Mouse (Mus musculus) lung, embryonic 14.5 days (tissue): ENCODE measurements around the gene Ube2q2. TPM values are rescaled to one million over a fixed set of nuclear protein-coding genes. Genes with fewer than 3 reads are reported as not detected.

ENCODE experiments used
- ATAC-seq: fragments of 200-750 bp; cut with Nextera tagmentation; 2 replicates; pipeline ENCODE4 v1.8.0; 2017; ENCODE audit warnings: mild to moderate bottlenecking, moderate TSS enrichment, moderate library complexity; ENCODE audit not compliant: insufficient read depth
- DNase-seq: peaks from one replicate; pipeline ENCODE4 v3.0.0-alpha.2; 2015
- H3K27ac ChIP-seq: fragments of 300-500 bp; sonication (generic); 2 replicates; pipeline ENCODE4 v1.5.1; 2014; ENCODE audit warnings: low read depth, mild to moderate bottlenecking, moderate library complexity
- H3K27me3 ChIP-seq: fragments of 300-500 bp; sonication (generic); 2 replicates; pipeline ENCODE4 v1.6.1; 2014; ENCODE audit warnings: low read length, control low read depth; ENCODE audit not compliant: insufficient read depth
- H3K36me3 ChIP-seq: fragments of 300-500 bp; sonication (generic); 2 replicates; pipeline ENCODE4 v1.6.1; 2014; ENCODE audit warnings: control low read depth; ENCODE audit not compliant: insufficient read depth
- H3K4me1 ChIP-seq: fragments of 300-500 bp; sonication (generic); 2 replicates; pipeline ENCODE4 v1.6.1; 2014; ENCODE audit warnings: antibody characterized with exemption, control low read depth; ENCODE audit not compliant: insufficient read depth
- H3K4me2 ChIP-seq: fragments of 300-500 bp; sonication (generic); 2 replicates; pipeline ENCODE4 v1.6.1; 2014; ENCODE audit warnings: mild to moderate bottlenecking
- H3K4me3 ChIP-seq: fragments of 300-500 bp; sonication (generic); 2 replicates; pipeline ENCODE4 v1.5.1; 2014; ENCODE audit warnings: low read depth, low read length
- H3K9ac ChIP-seq: fragments of 300-500 bp; sonication (generic); 2 replicates; pipeline ENCODE4 v1.6.1; 2014
- H3K9me3 ChIP-seq: fragments of 300-500 bp; sonication (generic); 2 replicates; pipeline ENCODE4 v1.6.1; 2016; ENCODE audit warnings: low read depth, low read length, control low read depth
- CTCF ChIP-seq: IDR thresholded peaks from 2 replicates; pipeline ENCODE4 v1.5.1; 2016; ENCODE audit warnings: antibody characterized with exemption, low read depth
- WGBS: fragments of 180-500 bp; shearing (Covaris S2); extraction: QIAGEN DNeasy Blood & Tissue Kit; methylation state at CpG from one replicate; pipeline ENCODE4 v1.1.7; 2014; 5-methylcytosine and 5-hydroxymethylcytosine counted together
- polyA plus RNA-seq: library from polyadenylated mRNA; unstranded; fragments of >200 nt; fragmentation: Nextera tagmentation; extraction: Ambion mirVana; gene quantifications from 2 replicates; pipeline ENCODE4 v1.2.1, GENCODE M21; 2014

The Ube2q2 gene
- polyA plus RNA-seq, 1 experiment from 2014 or later, result 42.7 TPM

DNA sequence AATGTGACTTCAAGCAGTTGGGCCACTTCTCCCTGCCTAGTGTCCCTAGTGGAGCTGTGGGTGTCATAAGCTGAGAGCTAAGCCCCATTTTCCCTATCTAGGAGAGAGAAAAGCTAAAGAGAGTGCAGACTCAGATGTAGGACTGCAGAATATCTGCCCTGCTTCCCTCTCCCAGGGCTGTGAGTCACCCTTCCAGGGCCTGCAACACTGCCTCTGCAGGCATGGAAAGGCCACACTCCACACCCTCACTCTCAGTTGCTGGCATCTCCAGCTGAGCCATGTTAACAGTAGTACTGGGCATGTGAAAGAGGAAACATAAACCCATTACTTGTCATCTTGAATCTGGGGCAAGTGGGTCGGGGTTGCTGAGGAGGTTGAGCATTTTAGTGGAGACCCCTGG is 33.9 kb upstream of the Ube2q2 start:
- Histone ChIP-seq H3K4me3 (no peak overlapping the region), H3K9me3 (no peaks in the 10 kb centered on the region), H3K4me1 (no peaks in the 10 kb centered on the region), H3K36me3 (no peaks in the 10 kb centered on the region), H3K4me2 (no peak overlapping the region), H3K27me3 (no peaks in the 10 kb centered on the region), H3K27ac (no peak overlapping the region), H3K9ac (no peak overlapping the region)
- no peak for TF ChIP-seq CTCF
- WGBS, result 69% methylated on average over 1 of the region's 1 CpGs
- ATAC-seq (no peak), DNase-seq (no peak)

DNA sequence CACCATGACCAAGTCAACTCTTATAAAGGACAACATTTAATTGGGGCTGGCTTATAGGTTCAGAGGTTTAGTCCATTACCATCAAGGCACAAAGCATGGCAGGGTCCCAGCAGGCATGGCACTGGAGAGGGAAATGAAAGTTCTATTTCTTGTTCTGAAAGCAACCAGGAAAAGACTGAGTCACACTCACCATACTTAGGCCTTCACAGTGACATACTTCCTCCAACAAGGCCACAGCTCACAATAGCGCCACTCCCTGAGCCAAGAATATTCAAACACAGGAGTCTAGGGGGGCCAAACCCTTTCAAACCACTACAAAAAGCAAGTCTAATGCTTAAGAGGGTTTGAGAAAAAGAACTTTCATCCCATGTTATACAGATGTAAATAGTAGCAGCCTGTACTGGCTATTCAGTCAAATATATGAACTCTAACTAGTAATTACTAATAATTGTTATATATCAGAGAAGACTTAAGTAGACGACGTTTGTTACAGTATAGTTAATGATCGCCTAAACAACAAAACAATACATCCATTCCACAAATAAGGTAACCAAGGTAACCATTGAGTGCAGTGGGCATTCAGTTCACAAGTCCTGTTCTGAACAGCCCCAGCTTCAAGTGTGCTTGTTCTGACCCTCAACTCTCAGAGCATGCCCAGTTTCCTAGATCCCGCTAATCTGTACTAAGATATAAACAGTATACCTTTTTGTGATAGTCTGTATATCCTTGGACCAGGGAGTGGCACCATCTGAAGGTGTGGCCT is 31.2 kb upstream of the Ube2q2 start:
- 80% methylated on average over 5 of the region's 5 CpGs for WGBS
- no peaks in the 10 kb centered on the region for H3K9me3 ChIP-seq
- TF ChIP-seq CTCF, result no peak
- H3K4me1 ChIP-seq, result no peaks in the 10 kb centered on the region
- no peak overlapping the region for H3K9ac ChIP-seq
- no peak overlapping the region for H3K27ac ChIP-seq
- no peaks in the 10 kb centered on the region for H3K27me3 ChIP-seq
- no peak overlapping the region for H3K4me2 ChIP-seq
- DNase-seq, result no peak
- ATAC-seq, result no peak
- H3K36me3 ChIP-seq, result no peaks in the 10 kb centered on the region
- no peak overlapping the region for H3K4me3 ChIP-seq

DNA sequence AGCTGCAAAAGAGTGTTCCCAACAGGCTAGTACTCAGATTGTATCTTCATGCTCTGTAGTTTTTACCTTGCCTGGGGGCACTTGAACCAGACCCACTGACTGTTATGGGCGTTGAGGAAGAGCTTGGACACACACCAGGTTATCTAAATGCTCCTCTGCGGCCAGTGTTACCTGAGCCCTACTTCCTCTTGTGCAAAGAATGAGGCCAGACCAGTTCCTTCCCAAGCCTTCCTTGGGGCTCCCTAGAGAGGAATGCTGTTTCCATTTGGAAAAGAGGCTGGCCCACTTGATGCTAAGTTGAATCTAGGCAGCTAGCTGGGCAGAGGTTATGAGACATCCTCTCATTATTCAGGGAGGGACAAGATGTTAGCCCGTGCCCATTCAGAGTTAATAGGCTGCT is 26.1 kb upstream of the Ube2q2 start:
- no peak for TF ChIP-seq CTCF
- Histone ChIP-seq H3K36me3 (no peaks in the 10 kb centered on the region), H3K27ac (0 out of 2 replicates have a peak overlapping the region, but pooled peaks have one; percentile 20), H3K4me1 (no peaks in the 10 kb centered on the region), H3K9me3 (no peaks in the 10 kb centered on the region), H3K9ac (no peak overlapping the region), H3K4me2 (no peak overlapping the region), H3K4me3 (no peak overlapping the region), H3K27me3 (no peaks in the 10 kb centered on the region)
- WGBS, result 42% methylated on average over 3 of the region's 3 CpGs
- peak; percentile 70; the same call in 1 of the 2 replicates for ATAC-seq
- peak; percentile 54 for DNase-seq

DNA sequence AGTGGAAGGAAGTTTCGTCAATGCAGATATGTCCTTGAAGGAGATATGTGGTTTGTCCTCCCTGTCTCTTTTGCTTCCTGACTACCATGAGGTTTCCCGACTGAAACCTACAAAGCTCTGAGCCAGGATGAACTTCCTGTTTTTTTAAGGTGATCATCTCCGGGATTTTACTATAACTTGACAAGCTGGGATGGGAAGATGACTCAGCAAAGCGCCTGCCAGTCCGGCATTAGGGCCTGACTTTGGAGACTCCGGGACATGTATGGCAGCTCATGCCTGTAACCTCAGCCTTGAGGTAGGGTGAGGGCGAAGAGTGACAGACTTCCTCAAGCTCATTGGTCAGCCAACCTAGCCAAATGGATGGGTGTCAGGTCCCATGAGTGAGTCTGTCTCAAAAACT is 22.9 kb upstream of the Ube2q2 start:
- no peaks in the 10 kb centered on the region for H3K36me3 ChIP-seq
- DNase-seq (no peak), ATAC-seq (no peak)
- no peaks in the 10 kb centered on the region for H3K9me3 ChIP-seq
- H3K4me1 ChIP-seq, result no peaks in the 10 kb centered on the region
- H3K9ac ChIP-seq, result no peak overlapping the region
- no peaks in the 10 kb centered on the region for H3K27me3 ChIP-seq
- no peak overlapping the region for H3K27ac ChIP-seq
- no peak for TF ChIP-seq CTCF
- H3K4me3 ChIP-seq, result no peak overlapping the region
- no peak overlapping the region for H3K4me2 ChIP-seq
- WGBS, result 77% methylated on average over 7 of the region's 7 CpGs

DNA sequence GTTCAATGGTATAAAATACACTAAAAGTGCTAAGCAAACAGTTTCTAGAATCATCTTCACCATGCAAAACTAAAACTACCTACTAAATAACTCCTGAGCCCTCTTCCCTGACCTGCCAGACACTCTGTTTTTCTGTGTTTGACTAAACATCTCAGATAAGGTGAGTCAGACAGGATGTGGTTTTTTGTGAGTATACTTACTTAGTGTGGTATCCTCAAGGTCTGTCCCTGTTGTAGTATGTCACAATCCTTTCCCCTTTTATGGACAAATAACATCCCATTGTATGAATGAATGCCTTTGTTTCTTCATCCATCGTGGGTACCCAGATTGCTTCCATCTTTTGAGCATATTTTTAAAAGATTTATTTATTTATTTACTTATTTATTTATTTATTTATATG is 22.4 kb upstream of the Ube2q2 start:
- TF ChIP-seq CTCF, result no peak
- 81% methylated on average over 1 of the region's 1 CpGs for WGBS
- Histone ChIP-seq H3K9me3 (no peaks in the 10 kb centered on the region), H3K36me3 (no peaks in the 10 kb centered on the region), H3K9ac (no peak overlapping the region), H3K4me1 (no peaks in the 10 kb centered on the region), H3K27me3 (no peaks in the 10 kb centered on the region), H3K4me3 (no peak overlapping the region), H3K4me2 (no peak overlapping the region), H3K27ac (no peak overlapping the region)
- DNase-seq (no peak), ATAC-seq (no peak)

DNA sequence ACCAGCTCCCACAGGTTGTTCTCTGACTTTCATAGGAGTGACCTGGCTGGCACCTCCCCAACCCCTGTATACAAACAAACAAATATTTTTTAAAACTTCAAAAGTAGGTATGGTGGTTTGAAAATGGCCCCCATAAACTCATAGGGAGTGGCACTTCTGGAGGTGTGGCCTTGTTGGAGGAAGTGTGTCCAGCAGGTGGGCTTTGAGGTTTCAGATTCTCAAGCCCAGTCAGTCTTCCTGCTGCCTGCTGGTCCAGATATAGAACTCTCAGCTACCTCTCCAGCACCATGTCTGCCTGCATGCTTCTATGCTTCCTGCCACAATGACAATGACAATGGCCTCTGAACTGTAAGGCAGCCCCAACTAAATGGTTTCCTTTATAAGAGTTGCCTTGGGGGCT is 16.8 kb upstream of the Ube2q2 start:
- DNase-seq (no peak), ATAC-seq (no peak)
- Histone ChIP-seq H3K9ac (no peak overlapping the region), H3K36me3 (no peaks in the 10 kb centered on the region), H3K27ac (no peak overlapping the region), H3K4me1 (no peaks in the 10 kb centered on the region), H3K9me3 (no peaks in the 10 kb centered on the region), H3K4me3 (no peak overlapping the region), H3K27me3 (no peaks in the 10 kb centered on the region), H3K4me2 (no peak overlapping the region)
- TF ChIP-seq CTCF, result no peak

DNA sequence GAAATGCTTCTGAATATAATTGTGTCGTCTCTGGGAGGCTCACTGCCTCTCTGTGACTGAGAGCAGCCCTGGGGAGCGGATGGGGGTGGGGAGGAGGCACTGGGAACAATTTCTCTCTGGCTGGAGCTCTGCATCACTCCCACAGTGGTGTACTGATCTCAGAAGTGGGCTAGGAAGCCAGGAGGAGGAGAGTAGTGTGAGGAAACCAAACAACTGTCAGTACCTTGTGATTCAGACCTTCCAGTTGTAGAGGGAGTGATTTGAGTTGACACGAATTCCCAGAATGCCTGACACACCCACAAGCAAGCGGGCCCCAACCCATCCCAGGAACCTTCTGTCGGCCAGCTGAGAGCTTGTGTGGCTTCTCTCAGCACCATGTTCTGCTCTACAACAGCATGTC is 12.1 kb upstream of the Ube2q2 start:
- Histone ChIP-seq H3K4me3 (no peak overlapping the region), H3K4me1 (no peaks in the 10 kb centered on the region), H3K4me2 (no peak overlapping the region), H3K27ac (no peak overlapping the region), H3K27me3 (no peaks in the 10 kb centered on the region), H3K9me3 (no peaks in the 10 kb centered on the region), H3K9ac (no peak overlapping the region), H3K36me3 (no peaks in the 10 kb centered on the region)
- TF ChIP-seq CTCF, result no peak
- ATAC-seq, result no peak
- no peak for DNase-seq
- 25% methylated on average over 5 of the region's 5 CpGs for WGBS
